Mouse (Mus musculus) CH12.LX (cell line): ENCODE data around the gene Colq. TPM values are rescaled to one million over a fixed set of nuclear protein-coding genes. Genes with fewer than 3 reads are reported as not detected.

ENCODE experiments used
- DNase-seq: peaks from one replicate; pipeline ENCODE4 v3.0.0-alpha.2; 2013; ENCODE audit errors: extremely low read depth
- H3K27ac ChIP-seq: 2 replicates; pipeline ENCODE4 v1.5.1; 2012; ENCODE audit warnings: low read depth, mild to moderate bottlenecking, control low read depth, moderate library complexity; ENCODE audit not compliant: insufficient read depth
- H3K27me3 ChIP-seq: replicated peaks from 2 replicates; pipeline ENCODE3; 2012; ENCODE audit warnings: inconsistent platforms
- H3K36me3 ChIP-seq, 2 experiments: replicated peaks in 1 of 2; 2 replicates each; pipeline versions ENCODE3 to v1.6.1; 2012; ENCODE audit warnings: inconsistent platforms in 1 of 2, low read length in 1 of 2, mild to moderate bottlenecking in 1 of 2, mixed read lengths in 1 of 2, moderate library complexity in 1 of 2; ENCODE audit not compliant: control insufficient read depth in 1 of 2, insufficient read depth in 1 of 2
- H3K4me1 ChIP-seq, 2 experiments: 2 replicates each; pipeline ENCODE4 v1.6.1; 2012; ENCODE audit warnings: inconsistent platforms in 1 of 2, moderate library complexity in 1 of 2; ENCODE audit not compliant: insufficient read depth in 2 of 2, control insufficient read depth in 1 of 2
- H3K4me2 ChIP-seq: 2 replicates; pipeline ENCODE4 v1.6.1; 2012; ENCODE audit warnings: low read depth, mild to moderate bottlenecking, control low read depth; ENCODE audit not compliant: poor library complexity, insufficient read depth, severe bottlenecking
- H3K4me3 ChIP-seq, 3 experiments: fragments of 150-350 bp in 1 of 3; sonication (generic) in 1 of 3; replicated peaks in 1 of 3; 2 replicates each; pipeline versions ENCODE3 to v1.5.1; 2011 to 2012; ENCODE audit warnings: low read depth in 2 of 3, low read length in 2 of 3, mild to moderate bottlenecking in 2 of 3, moderate library complexity in 2 of 3, control low read depth in 1 of 3, improper control_type of control experiment in 1 of 3, inconsistent platforms in 1 of 3, mixed read lengths in 1 of 3; ENCODE audit not compliant: poor library complexity in 1 of 3
- H3K79me2 ChIP-seq: replicated peaks from 2 replicates; pipeline ENCODE4 v1.6.1; 2012; ENCODE audit warnings: mild to moderate bottlenecking, moderate library complexity; ENCODE audit not compliant: control insufficient read depth, poor library complexity, insufficient read depth, severe bottlenecking; ENCODE audit errors: extremely low read depth
- H3K9ac ChIP-seq: 2 replicates; pipeline ENCODE4 v1.6.1; 2012; ENCODE audit warnings: low read depth, mild to moderate bottlenecking, control low read depth, moderate library complexity; ENCODE audit not compliant: insufficient read depth
- H3K9me3 ChIP-seq: replicated peaks from 2 replicates; pipeline ENCODE3; 2012; ENCODE audit warnings: low read length, inconsistent platforms, mixed read lengths
- BHLHE40 ChIP-seq: IDR thresholded peaks from 2 replicates; pipeline ENCODE4 v1.6.1; 2011; ENCODE audit warnings: mild to moderate bottlenecking, low read depth, low read length, improper control_type of control experiment
- CHD1 ChIP-seq: IDR thresholded peaks from 2 replicates; pipeline ENCODE4 v1.6.1; 2012; ENCODE audit warnings: low read depth, low read length, improper control_type of control experiment, inconsistent platforms
- CHD2 ChIP-seq: IDR thresholded peaks from 2 replicates; pipeline ENCODE4 v1.6.1; 2011; ENCODE audit warnings: low read length, improper control_type of control experiment
- CTCF ChIP-seq, 2 experiments: IDR thresholded peaks in 1 of 2; conservative IDR thresholded peaks in 1 of 2; 2 replicates each; pipeline ENCODE4 v1.5.1; 2011 to 2012; ENCODE audit warnings: low read depth in 2 of 2, low read length in 2 of 2, improper control_type of control experiment in 1 of 2, inconsistent platforms in 1 of 2, mild to moderate bottlenecking in 1 of 2, moderate library complexity in 1 of 2
- E2F4 ChIP-seq: IDR thresholded peaks from 2 replicates; pipeline ENCODE4 v1.6.1; 2011; ENCODE audit warnings: low read depth, low read length, improper control_type of control experiment; ENCODE audit not compliant: insufficient replicate concordance
- ETS1 ChIP-seq: conservative IDR thresholded peaks from 2 replicates; pipeline ENCODE4 v1.6.1; 2012; ENCODE audit warnings: low read depth, mild to moderate bottlenecking, inconsistent platforms, low read length, improper control_type of control experiment, moderate library complexity
- JUN ChIP-seq: IDR thresholded peaks from 2 replicates; pipeline ENCODE4 v1.6.1; 2011; ENCODE audit warnings: low read depth, mild to moderate bottlenecking, low read length, improper control_type of control experiment, moderate library complexity; ENCODE audit not compliant: insufficient read depth
- JUND ChIP-seq: conservative IDR thresholded peaks from 2 replicates; pipeline ENCODE4 v1.6.1; 2011; ENCODE audit warnings: low read depth, low read length, improper control_type of control experiment
- MXI1 ChIP-seq: IDR thresholded peaks from 2 replicates; pipeline ENCODE4 v1.6.1; 2011; ENCODE audit warnings: mild to moderate bottlenecking, low read depth, low read length, improper control_type of control experiment
- MYC ChIP-seq: IDR thresholded peaks from 2 replicates; pipeline ENCODE4 v1.6.1; 2011; ENCODE audit warnings: low read depth, mild to moderate bottlenecking, improper control_type of control experiment, low read length
- NRF1 ChIP-seq: IDR thresholded peaks from 2 replicates; pipeline ENCODE4 v1.6.1; 2014; ENCODE audit warnings: low read depth, mild to moderate bottlenecking, inconsistent platforms, low read length, improper control_type of control experiment, moderate library complexity
- POLR2A ChIP-seq: IDR thresholded peaks from 2 replicates; pipeline ENCODE4 v1.6.1; 2011; ENCODE audit warnings: low read depth, mild to moderate bottlenecking, improper control_type of control experiment, low read length
- POLR2AphosphoS2 ChIP-seq: IDR thresholded peaks from 2 replicates; pipeline ENCODE4 v1.6.1; 2011; ENCODE audit warnings: low read depth, low read length, improper control_type of control experiment
- RCOR1 ChIP-seq: conservative IDR thresholded peaks from 2 replicates; pipeline ENCODE4 v1.6.1; 2012; ENCODE audit warnings: low read depth, mild to moderate bottlenecking, inconsistent platforms, low read length, improper control_type of control experiment
- SIN3A ChIP-seq: IDR thresholded peaks from 2 replicates; pipeline ENCODE4 v1.6.1; 2012; ENCODE audit warnings: low read length, improper control_type of control experiment, inconsistent platforms
- SMC3 ChIP-seq: IDR thresholded peaks from 2 replicates; pipeline ENCODE4 v1.6.1; 2011; ENCODE audit warnings: low read depth, low read length, improper control_type of control experiment
- TCF12 ChIP-seq: IDR thresholded peaks from 2 replicates; pipeline ENCODE4 v1.6.1; 2014; ENCODE audit warnings: low read depth, mild to moderate bottlenecking, inconsistent platforms, low read length, improper control_type of control experiment
- ZC3H11A ChIP-seq: IDR thresholded peaks from 2 replicates; pipeline ENCODE4 v1.6.1; 2012; ENCODE audit warnings: low read depth, mild to moderate bottlenecking, inconsistent platforms, low read length, improper control_type of control experiment
- ZMIZ1 ChIP-seq: IDR thresholded peaks from 2 replicates; pipeline ENCODE4 v1.6.1; 2012; ENCODE audit warnings: low read depth, mild to moderate bottlenecking, inconsistent platforms, low read length, improper control_type of control experiment
- ZNF384 ChIP-seq: IDR thresholded peaks from 2 replicates; pipeline ENCODE4 v1.6.1; 2012; ENCODE audit warnings: low read depth, low read length, improper control_type of control experiment, inconsistent platforms
- dilution Hi-C: fragments of 300-500 bp; cut with MboI; formaldehyde crosslinking; loops from 2 replicates; pipeline ENCODE4 v1.14.3; 2020; ENCODE audit warnings: low sequenced_read_pairs; ENCODE audit not compliant: extremely low pct_unique_long_range_greater_than_20kb, extremely low pct_ligation_motif_present
- in situ Hi-C: fragments of 300-500 bp; cut with MboI; formaldehyde crosslinking; loops from 3 replicates; pipeline ENCODE4 v1.14.3; 2019; ENCODE audit warnings: low sequenced_read_pairs, low pct_ligation_motif_present, low pct_unique_long_range_greater_than_20kb, mixed read lengths
- polyA plus RNA-seq: library from polyadenylated mRNA; unstranded; fragments of >175 nt; gene quantifications from 2 replicates; pipeline ENCODE4 v1.2.1, GENCODE M21; 2012; ENCODE audit warnings: low read depth; ENCODE audit not compliant: insufficient read length
- total RNA-seq, 2 experiments: library from RNA; depleted of rRNA; stranded (reverse); fragments of 300-350 nt in 1 of 2; fragments of >200 nt in 1 of 2; gene quantifications; 2 replicates each; pipeline ENCODE4 v1.2.3; 2012 to 2014

Colq gene
- total and polyA plus RNA-seq, 3 experiments: 1.7 to 4.6 (median 4.2) TPM

DNA sequence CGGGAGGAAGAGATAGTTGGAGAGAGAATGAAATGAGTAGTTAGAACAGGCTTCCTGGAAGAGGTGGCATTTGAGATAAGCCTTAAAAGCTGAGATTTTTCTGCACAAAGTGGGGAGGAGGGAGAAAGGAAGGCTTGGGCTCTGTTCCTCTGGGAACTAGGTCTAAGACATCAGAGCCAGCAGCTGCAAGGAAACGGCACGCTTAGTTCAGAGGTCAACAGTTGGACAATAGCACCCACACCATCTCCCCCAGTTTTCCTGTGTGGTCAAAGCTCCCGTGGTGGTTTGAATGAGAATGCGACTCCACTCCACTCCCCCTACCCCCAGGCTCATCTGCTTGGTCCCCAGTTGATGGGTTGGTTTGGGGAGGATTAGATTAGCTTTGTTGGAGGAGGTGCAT, 31.9 kb downstream of the Colq start:
- Histone ChIP-seq H3K4me3 (no peak overlapping the region), H3K27me3 (no peaks in the 10 kb centered on the region), H3K9me3 (no peaks in the 10 kb centered on the region), H3K36me3 (no peaks in the 10 kb centered on the region), H3K4me2 (no peak overlapping the region), H3K4me1 (peaks cover 16 to 26% of the 10 kb centered on the region in 2 experiments), H3K79me2 (no peaks in the 10 kb centered on the region), H3K9ac (no peak overlapping the region), H3K27ac (no peak overlapping the region)
- dilution Hi-C loops: no loop called here
- in situ Hi-C loops: no loop called here
- no peak for DNase-seq
- TF ChIP-seq JUND (no peak), SIN3A (no peak), MYC (no peak)

GRCm38 (mm10) chr14:31557784-31558183, 33.4 kb downstream of the Colq start:
- Histone ChIP-seq H3K9ac (no peak overlapping the region), H3K79me2 (no peaks in the 10 kb centered on the region), H3K36me3 (no peaks in the 10 kb centered on the region), H3K4me3 (no peak overlapping the region), H3K27ac (no peak overlapping the region), H3K4me2 (no peak overlapping the region), H3K27me3 (no peaks in the 10 kb centered on the region), H3K4me1 (peaks cover 16 to 26% of the 10 kb centered on the region in 2 experiments), H3K9me3 (no peaks in the 10 kb centered on the region)
- in situ Hi-C loops (no loop called here), dilution Hi-C loops (no loop called here)
- TF ChIP-seq SMC3 (no peak), MXI1 (no peak), SIN3A (no peak), CTCF (conservative IDR thresholded peaks at IDR 0.05 in 1 of 2, IDR thresholded peaks at IDR 0.05 in 1 of 2; ENCODE audit: low read depth in 2 of 2, low read length in 2 of 2) (no peak), JUND (no peak), CHD2 (no peak), BHLHE40 (no peak), JUN (no peak), ZC3H11A (no peak), ETS1 (no peak), E2F4 (no peak), CHD1 (no peak), ZNF384 (no peak), POLR2AphosphoS2 (no peak), NRF1 (no peak)
- DNase-seq: no peak

DNA sequence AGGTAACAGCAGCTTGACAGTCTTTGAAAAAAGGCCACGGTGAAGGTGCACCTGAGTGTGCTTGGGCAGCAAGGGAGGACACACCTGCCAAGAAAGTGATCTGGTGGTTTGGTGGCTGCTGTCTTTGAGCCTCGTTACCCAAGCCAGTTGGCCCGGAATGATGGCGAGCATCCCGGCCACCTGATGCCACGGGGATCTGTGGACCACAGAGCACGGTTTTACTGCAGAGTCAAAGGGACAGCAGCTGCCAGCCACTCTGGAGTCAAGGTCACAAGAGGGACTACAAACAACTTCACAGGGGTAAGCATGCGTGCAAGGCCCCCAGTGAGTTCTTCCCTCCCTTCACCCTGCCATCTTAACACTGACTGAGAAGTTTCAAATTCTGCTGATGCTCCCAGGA, 33.9 kb downstream of the Colq start:
- TF ChIP-seq TCF12: no peak
- no peak for TF ChIP-seq E2F4
- no peak for TF ChIP-seq RCOR1
- no peak for TF ChIP-seq SIN3A
- no peak for TF ChIP-seq CHD1
- TF ChIP-seq MYC: no peak
- TF ChIP-seq ZMIZ1: no peak
- TF ChIP-seq POLR2A: no peak
- Histone ChIP-seq H3K4me2 (no peak overlapping the region), H3K4me3 (no peak overlapping the region), H3K27me3 (no peaks in the 10 kb centered on the region), H3K4me1 (peaks cover 16 to 26% of the 10 kb centered on the region in 2 experiments), H3K9ac (no peak overlapping the region), H3K9me3 (no peaks in the 10 kb centered on the region), H3K79me2 (no peaks in the 10 kb centered on the region), H3K27ac (no peak overlapping the region), H3K36me3 (no peaks in the 10 kb centered on the region)
- DNase-seq: no peak
- in situ Hi-C loops (no loop called here), dilution Hi-C loops (no loop called here)
